Mouse (Mus musculus): ENCODE measurements around the gene Sdr9c7. TPM values are rescaled to one million over a fixed set of nuclear protein-coding genes. Genes with fewer than 3 reads are reported as not detected.

The Sdr9c7 gene
- total RNA-seq, 2 experiments from 2014 or later, result not detected

DNA sequence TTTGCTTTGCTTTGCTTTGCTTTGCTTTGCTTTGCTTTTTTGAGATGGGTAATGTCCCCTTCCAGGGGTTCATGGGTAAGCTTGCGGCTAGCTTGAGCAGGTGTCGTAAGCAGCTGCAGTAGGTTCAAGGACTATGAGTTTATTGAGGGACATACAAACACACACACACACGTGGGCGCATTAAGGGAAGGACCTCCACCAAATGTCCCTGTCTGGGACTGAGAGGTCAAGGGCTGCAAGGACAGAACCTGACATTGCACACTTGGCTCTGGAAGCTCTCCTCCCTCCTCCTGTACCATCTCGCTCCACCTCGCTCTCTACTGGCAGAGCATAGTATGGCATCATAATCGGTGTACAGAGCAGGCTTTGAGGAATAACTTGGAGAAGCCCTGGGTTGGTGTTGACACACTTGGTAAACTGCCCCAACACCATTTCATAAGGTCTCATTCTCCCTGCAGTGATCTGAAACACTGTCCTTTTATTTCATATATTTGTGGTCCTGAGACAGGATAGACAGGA is 60.9 kb downstream of the Sdr9c7 start:
- DNase-seq (ENCODE audit: low spot score in 2 of 2), result no peak

Other genes with a start within 250 kb of the Sdr9c7 start
- 1 to 10 TPM; 4.0 to 5.5 TPM for gene Nemp1, start 231.6 kb upstream of the Sdr9c7 start, total RNA-seq (2021)
- 10 to 100 TPM; 32.3 to 36.2 TPM for gene Nab2, start 229.9 kb upstream of the Sdr9c7 start, total RNA-seq (2021)
- gene Myo1a, start 193.3 kb upstream of the Sdr9c7 start, total RNA-seq (2021), result under 1 TPM; 0.55 to 0.98 TPM
- gene Tac2, start 174.0 kb upstream of the Sdr9c7 start, total RNA-seq (2021), result 1 to 10 TPM; 5.7 to 6.9 TPM
- 10 to 100 TPM; 10.4 to 10.7 TPM for gene Zbtb39, start 159.0 kb upstream of the Sdr9c7 start, total RNA-seq (2021)
- 1 to 10 TPM; 1.0 to 1.8 TPM for gene Gpr182, start 146.8 kb upstream of the Sdr9c7 start, total RNA-seq (2021)
- gene Rdh1, start 138.8 kb upstream of the Sdr9c7 start, total RNA-seq (2021), result under 1 TPM; 0.16 TPM
- under 1 TPM in 1 of 2 experiments, not detected in 1; 0.23 TPM for gene Rdh16f1, start 138.7 kb upstream of the Sdr9c7 start, total RNA-seq (2021)
- gene Rdh9, start 122.1 kb upstream of the Sdr9c7 start, total RNA-seq (2021), result under 1 TPM; 0.33 to 0.50 TPM
- gene Rdh16, start 97.4 kb upstream of the Sdr9c7 start, total RNA-seq (2021), result under 1 TPM in 1 of 2 experiments, not detected in 1; 0.11 TPM
- gene Rdh19, start 48.6 kb upstream of the Sdr9c7 start, total RNA-seq (2021), result not detected
- not detected for gene Rdh16f2, start 32.0 kb upstream of the Sdr9c7 start, total RNA-seq (2021)
- gene Rdh7, start 9.7 kb upstream of the Sdr9c7 start, total RNA-seq (2021), result not detected
- not detected for gene Hsd17b6, start 109.1 kb downstream of the Sdr9c7 start, total RNA-seq (2021)
- gene Prim1, start 116.7 kb downstream of the Sdr9c7 start, total RNA-seq (2021), result 1 to 10 TPM; 8.0 to 9.7 TPM
- gene Naca, start 137.1 kb downstream of the Sdr9c7 start, total RNA-seq (2021), result 100 to 1,000 TPM; 350 to 389 TPM
- 100 to 1,000 TPM; 166 to 168 TPM for gene Ptges3, start 160.4 kb downstream of the Sdr9c7 start, total RNA-seq (2021)
- 1,000 to 10,000 TPM; 1,650 to 1,701 TPM for gene Atp5b, start 184.8 kb downstream of the Sdr9c7 start, total RNA-seq (2021)
- gene Baz2a, start 193.1 kb downstream of the Sdr9c7 start, total RNA-seq (2021), result 10 to 100 TPM; 32.0 to 35.1 TPM